31 mouse cellular contexts compared by ENCODE assay signal in genomic region chr3:118557605-118558004, GRCm38 (mm10). TPM values are rescaled to one million over a fixed set of nuclear protein-coding genes. Genes with fewer than 3 reads are reported as not detected.
DNase-seq lines count a peak whose midpoint lies in the region; ATAC-seq and TF ChIP-seq lines count a peak whose summit lies in the region.
"Had no signal": no experiment of that assay in that cellular context is flagged by ENCODE, and none has a peak within 500 bp of the region (broad histone marks: within the 10 kb centered on the region; RNA-seq: fewer than 3 reads in every experiment).

No protein-coding gene starts in this region.

- no peak for TF ChIP-seq POLR2A in liver, adult 2 months (IDR thresholded peaks at IDR 0.05; ENCODE audit: extremely low read depth, insufficient read depth, low read length)

- no peak overlapping the region for H3K4me2 ChIP-seq in liver, embryonic 12.5 days
- H3K4me2 ChIP-seq in hindbrain, embryonic 12.5 days (replicated peaks): no peak overlapping the region
- H3K4me2 ChIP-seq: embryonic facial prominence, embryonic 13.5 days; heart, embryonic 13.5 days; limb, embryonic 13.5 days; lung, embryonic 15.5 days; neural tube, embryonic 12.5 days had no signal

- peak overlapping the region; percentile 26 for H3K27ac ChIP-seq in liver, adult 2 months (replicated peaks; ENCODE audit: insufficient read depth, low read depth, low read length)
- no peak overlapping the region for H3K27ac ChIP-seq in liver, embryonic 12.5 days
- no peak overlapping the region for H3K27ac ChIP-seq in hindbrain, embryonic 12.5 days
- H3K27ac ChIP-seq: embryonic facial prominence, embryonic 13.5 days; heart, embryonic 13.5 days; hindbrain, embryonic 10.5 days; kidney, postnatal 0 days; limb, embryonic 13.5 days; liver, embryonic 14.5 days; lung, embryonic 15.5 days; midbrain, embryonic 10.5 days; neural tube, embryonic 12.5 days had no signal

- no peak for ATAC-seq in liver, embryonic 12.5 days
- ATAC-seq in hindbrain, embryonic 12.5 days (ENCODE audit: low FRiP score): no peak
- ATAC-seq: forebrain, postnatal 0 days; hindbrain, embryonic 16.5 days had no signal

- no peaks in the 10 kb centered on the region for H3K27me3 ChIP-seq in liver, adult 2 months (ENCODE audit: control insufficient read depth, insufficient read depth, low read length)
- peaks cover 7% of the 10 kb centered on the region; the same call in 1 of the 2 replicates for H3K27me3 ChIP-seq in liver, embryonic 12.5 days (replicated peaks)
- H3K27me3 ChIP-seq in hindbrain, embryonic 12.5 days: no peaks in the 10 kb centered on the region; the same call in 1 of the 2 replicates
- H3K27me3 ChIP-seq: CH12.LX; embryonic facial prominence, embryonic 13.5 days; heart, embryonic 13.5 days; limb, embryonic 13.5 days; lung, embryonic 15.5 days; neural tube, embryonic 12.5 days had no signal

- H3K36me3 ChIP-seq in liver, adult 2 months (ENCODE audit: control insufficient read depth, insufficient read depth, low read length): no peaks in the 10 kb centered on the region
- H3K36me3 ChIP-seq in liver, embryonic 12.5 days: no peaks in the 10 kb centered on the region
- no peaks in the 10 kb centered on the region for H3K36me3 ChIP-seq in hindbrain, embryonic 12.5 days
- H3K36me3 ChIP-seq: embryonic facial prominence, embryonic 13.5 days; heart, embryonic 13.5 days; hindbrain, embryonic 10.5 days; limb, embryonic 13.5 days; lung, embryonic 15.5 days; midbrain, embryonic 10.5 days; neural tube, embryonic 12.5 days had no signal

- H3K9ac ChIP-seq in liver, adult 2 months (ENCODE audit: low read depth, low read length): no peak overlapping the region
- H3K9ac ChIP-seq in liver, embryonic 12.5 days: no peak overlapping the region
- H3K9ac ChIP-seq in hindbrain, embryonic 12.5 days: no peak overlapping the region
- H3K9ac ChIP-seq: embryonic facial prominence, embryonic 13.5 days; forebrain, postnatal 0 days; heart, embryonic 13.5 days; limb, embryonic 13.5 days; liver, embryonic 14.5 days; lung, embryonic 15.5 days; neural tube, embryonic 12.5 days had no signal

- DNase-seq in adrenal gland, adult 2 months: peak; percentile 22
- DNase-seq in adrenal gland, adult 18-20 months (ENCODE audit: low spot score in 2 of 2): no peak
- DNase-seq in liver, adult 2 months (ENCODE audit: extremely low read depth, low read depth, low spot score): peak; percentile 80
- peak; percentile 3 for DNase-seq in ovary, postnatal 36 days (ENCODE audit: low spot score)
- DNase-seq in ovary, postnatal 14 days (ENCODE audit: low spot score): no peak
- DNase-seq in frontal cortex, adult 2 months (ENCODE audit: extremely low spot score in 1 of 2, low spot score in 1 of 2): no peak
- DNase-seq: cerebellum, adult 18-20 months; cerebellum, postnatal 10 days; forebrain, postnatal 0 days; gastrocnemius, postnatal 25 days; heart, postnatal 10 days; kidney, adult 8-10 months; kidney, postnatal 4 days; thymus, adult 2 months; thymus, postnatal 36 days had no signal

- 15% methylated on average over 1 of the region's 1 CpGs for WGBS in liver, adult 2 months
- 55% methylated on average over 1 of the region's 1 CpGs for WGBS in liver, embryonic 12.5 days (ENCODE audit: insufficient replicate concordance)
- 47% methylated on average over 1 of the region's 1 CpGs for WGBS in hindbrain, embryonic 12.5 days

- H3K4me1 ChIP-seq in liver, adult 2 months (ENCODE audit: control insufficient read depth, insufficient read depth, low read length): peaks cover 10% of the 10 kb centered on the region
- H3K4me1 ChIP-seq in liver, embryonic 12.5 days: no peaks in the 10 kb centered on the region
- H3K4me1 ChIP-seq in hindbrain, embryonic 12.5 days: no peaks in the 10 kb centered on the region
- H3K4me1 ChIP-seq: embryonic facial prominence, embryonic 13.5 days; neural tube, embryonic 12.5 days had no signal

- H3K9me3 ChIP-seq in liver, embryonic 12.5 days (replicated peaks): no peaks in the 10 kb centered on the region
- no peaks in the 10 kb centered on the region for H3K9me3 ChIP-seq in hindbrain, embryonic 12.5 days (replicated peaks)
- H3K9me3 ChIP-seq: embryonic facial prominence, embryonic 13.5 days; heart, embryonic 13.5 days; hindbrain, embryonic 10.5 days; limb, embryonic 13.5 days; lung, embryonic 15.5 days; midbrain, embryonic 10.5 days; neural tube, embryonic 12.5 days had no signal

- H3K4me3 ChIP-seq in liver, adult 2 months (ENCODE audit: insufficient read depth, low read depth, low read length): no peak overlapping the region
- H3K4me3 ChIP-seq in liver, embryonic 12.5 days: no peak overlapping the region
- H3K4me3 ChIP-seq in hindbrain, embryonic 12.5 days: no peak overlapping the region
- H3K4me3 ChIP-seq: embryonic facial prominence, embryonic 13.5 days; heart, embryonic 13.5 days; hindbrain, embryonic 10.5 days; limb, embryonic 13.5 days; lung, embryonic 15.5 days; midbrain, embryonic 10.5 days; myocyte; neural tube, embryonic 12.5 days had no signal

- H3K79me2 ChIP-seq in liver, adult 2 months (ENCODE audit: control insufficient read depth, insufficient read depth, low read length): peaks cover 5% of the 10 kb centered on the region; the same call in 1 of the 2 replicates

- no peak for TF ChIP-seq CTCF in liver, adult 2 months (IDR thresholded peaks at IDR 0.05; ENCODE audit: low read depth, low read length)

RNA-seq across cellular contexts. Expression of gene Dpyd, which starts 4.3 kb away (rescaled TPM):
- 10 to 100 TPM; 17.0 to 26.2 TPM for total RNA-seq in adrenal gland, adult 2 months (2021)
- polyA plus RNA-seq in adrenal gland, adult 2 months (2012; rRNA removed): 1.8 and 3.3 TPM in 2 replicates
- total RNA-seq in adrenal gland, adult 18-20 months (2021): 10 to 100 TPM; 20.6 to 26.4 TPM
- 468 and 470 TPM in 2 replicates for total RNA-seq in liver, adult 2 months (2014; rRNA removed)
- polyA plus RNA-seq in liver, adult 2 months (2012; rRNA removed): 65.4 and 77.8 TPM in 2 replicates
- 2.3 and 2.6 TPM in 2 replicates for polyA plus RNA-seq in liver, embryonic 12.5 days (2016; fragmentation: Nextera tagmentation; extraction: Ambion mirVana)
- 5.7 and 6.6 TPM in 2 replicates for polyA plus RNA-seq in hindbrain, embryonic 12.5 days (2016; fragmentation: Nextera tagmentation; extraction: Ambion mirVana)
- polyA plus RNA-seq in frontal cortex, adult 2 months (2012; rRNA removed): 2.9 and 4.1 TPM in 2 replicates
- total RNA-seq: CH12.LX; common myeloid progenitor, adult 5-6 weeks; megakaryocyte progenitor cell, adult 5-6 weeks had no signal

Comparison
In these comparisons a context has a peak if more than half of its experiments do, and no peak if none do; other contexts are left out.
1. DNase-seq: peak in adrenal gland, adult 2 months (single experiment), liver, adult 2 months (single experiment) and ovary, postnatal 36 days (single experiment); none in adrenal gland, adult 18-20 months (0 of 2), ovary, postnatal 14 days (single experiment) and frontal cortex, adult 2 months (0 of 2).